Mouse (Mus musculus) megakaryocyte, embryonic 14.5 days (primary cell): ENCODE data around the gene Sh3rf3. TPM values are rescaled to one million over a fixed set of nuclear protein-coding genes. Genes with fewer than 3 reads are reported as not detected.

Experiments used
- H3K27me3 ChIP-seq: replicated peaks from 2 replicates; pipeline ENCODE3; 2012; ENCODE audit warnings: inconsistent platforms
- H3K36me3 ChIP-seq: replicated peaks from 2 replicates; pipeline ENCODE3; 2012; ENCODE audit warnings: low read length, inconsistent platforms, mixed read lengths
- H3K4me1 ChIP-seq: 2 replicates; pipeline ENCODE4 v1.6.1; 2012; ENCODE audit warnings: inconsistent platforms
- H3K4me3 ChIP-seq: replicated peaks from 2 replicates; pipeline ENCODE3; 2012; ENCODE audit warnings: moderate library complexity, mild to moderate bottlenecking, inconsistent platforms
- H3K9me3 ChIP-seq: 2 replicates; pipeline ENCODE4 v1.6.1; 2012; ENCODE audit warnings: inconsistent platforms
- FLI1 ChIP-seq: IDR thresholded peaks from 2 replicates; pipeline ENCODE4 v1.6.1; 2012; ENCODE audit warnings: low read length, inconsistent platforms, mixed read lengths
- GATA1 ChIP-seq: IDR thresholded peaks from 3 replicates; pipeline ENCODE4 v1.6.1; 2012; ENCODE audit warnings: mixed read lengths, low read length, inconsistent platforms, borderline replicate concordance
- polyA plus RNA-seq: library from polyadenylated mRNA; stranded (reverse); fragments of >175 nt; gene quantifications from 2 replicates; pipeline ENCODE4 v1.2.3, GENCODE M21; 2012; ENCODE audit warnings: low replicate concordance; ENCODE audit not compliant: insufficient read depth

The Sh3rf3 gene
- polyA plus RNA-seq, 1 experiment: not detected

DNA sequence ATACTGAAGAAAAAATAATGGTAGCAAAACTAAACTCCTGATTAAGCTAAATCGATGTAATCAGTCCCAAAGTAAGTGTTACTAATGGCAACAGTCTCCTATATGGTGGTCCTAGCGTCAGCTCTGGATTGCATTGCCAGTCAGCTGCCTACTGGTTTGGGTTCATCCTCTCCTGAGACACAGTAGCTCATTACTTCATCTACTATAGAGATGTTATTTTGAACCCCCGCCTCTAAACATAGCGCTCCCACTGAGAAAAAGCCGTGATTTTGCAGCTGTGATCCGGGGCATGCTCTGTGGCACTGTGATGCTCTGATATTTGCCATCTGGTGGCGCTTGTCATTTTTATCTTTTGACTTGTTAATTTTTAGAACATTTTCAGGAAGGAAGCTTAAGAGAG lies 198.3 kb downstream of the Sh3rf3 start:
- H3K9me3 ChIP-seq: no peaks in the 10 kb centered on the region
- H3K36me3 ChIP-seq: no peaks in the 10 kb centered on the region
- TF ChIP-seq FLI1 (no peak), GATA1 (no peak)
- no peaks in the 10 kb centered on the region for H3K27me3 ChIP-seq
- no peak overlapping the region for H3K4me3 ChIP-seq
- no peaks in the 10 kb centered on the region for H3K4me1 ChIP-seq

DNA sequence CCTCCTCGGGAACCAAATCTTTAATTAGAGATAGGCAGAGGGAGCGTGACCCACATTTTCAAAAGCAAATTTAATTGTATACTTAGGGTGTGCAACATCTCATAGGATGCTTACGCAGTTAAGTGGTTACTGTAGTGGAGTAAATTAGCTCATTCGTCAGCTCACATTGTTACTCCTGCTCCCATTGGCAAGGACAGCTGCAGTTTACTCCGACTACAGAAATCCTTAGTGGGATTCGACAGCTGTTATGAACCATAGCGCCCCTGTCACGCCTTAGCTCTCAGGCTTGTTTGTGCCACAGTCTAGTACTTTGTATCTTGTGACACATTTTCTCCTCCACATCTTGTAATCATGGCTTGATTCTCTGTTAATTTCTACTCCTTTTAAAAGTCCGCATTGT lies 200.5 kb downstream of the Sh3rf3 start:
- Histone ChIP-seq H3K9me3 (no peaks in the 10 kb centered on the region), H3K27me3 (no peaks in the 10 kb centered on the region), H3K4me3 (no peak overlapping the region), H3K36me3 (no peaks in the 10 kb centered on the region), H3K4me1 (no peaks in the 10 kb centered on the region)
- TF ChIP-seq GATA1: no peak

DNA sequence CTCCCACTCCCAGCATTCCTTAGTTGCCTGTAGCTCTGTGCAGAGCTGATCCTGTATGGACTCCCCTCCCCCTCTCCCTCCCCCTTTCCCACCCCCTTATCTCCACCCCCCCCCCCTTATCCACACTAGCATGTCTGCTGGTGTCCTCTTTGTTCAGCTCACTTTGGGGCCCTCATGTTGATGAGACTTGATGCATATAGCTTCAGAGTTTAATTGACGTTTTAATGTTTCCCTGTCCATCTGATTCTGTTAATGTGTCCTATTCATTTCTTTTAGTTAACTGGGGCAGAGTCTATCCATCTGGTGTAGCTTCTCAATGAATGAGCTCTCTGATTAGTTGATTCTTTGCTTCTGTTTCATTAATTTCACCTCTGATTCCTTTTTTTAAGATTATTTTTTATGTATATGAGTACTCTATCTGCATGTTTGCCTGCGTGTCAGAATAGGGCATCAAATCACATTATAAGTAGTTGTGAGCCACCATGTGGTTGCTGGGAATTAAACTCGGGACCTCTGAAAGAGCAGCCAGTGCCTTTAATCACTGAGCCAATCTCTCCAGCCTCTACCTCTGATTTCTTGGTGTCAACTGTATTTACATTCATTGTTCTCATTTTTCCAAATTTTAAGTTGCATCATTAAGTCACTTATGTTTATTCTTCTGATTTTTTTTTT lies 206.3 kb downstream of the Sh3rf3 start:
- Histone ChIP-seq H3K4me1 (no peaks in the 10 kb centered on the region), H3K27me3 (no peaks in the 10 kb centered on the region), H3K9me3 (no peaks in the 10 kb centered on the region), H3K4me3 (no peak overlapping the region), H3K36me3 (no peaks in the 10 kb centered on the region)
- TF ChIP-seq GATA1 (no peak), FLI1 (no peak)

DNA sequence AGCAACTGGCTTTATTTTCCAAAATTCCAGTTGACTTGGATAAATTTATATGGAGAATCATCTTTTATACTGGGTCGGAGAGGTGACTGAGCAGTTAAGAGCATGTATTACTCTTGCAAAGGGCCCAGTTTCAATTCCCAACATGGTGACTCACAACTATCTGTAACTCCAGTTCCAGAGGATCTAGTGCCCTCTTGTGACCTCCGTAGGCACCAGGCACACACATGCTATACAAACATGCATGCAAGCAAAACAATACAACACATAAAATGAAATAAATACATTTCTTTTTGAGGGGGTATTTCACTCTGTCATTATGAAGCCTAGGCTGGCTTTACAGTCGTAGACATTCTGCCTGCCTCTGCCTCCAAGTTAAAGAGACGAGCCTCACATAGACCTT lies 237.3 kb downstream of the Sh3rf3 start:
- TF ChIP-seq FLI1: no peak
- TF ChIP-seq GATA1: no peak
- no peak overlapping the region for H3K4me3 ChIP-seq
- peaks cover 15% of the 10 kb centered on the region for H3K27me3 ChIP-seq
- peaks cover 6% of the 10 kb centered on the region; the same call in 1 of the 2 replicates for H3K4me1 ChIP-seq
- peaks cover 29% of the 10 kb centered on the region for H3K9me3 ChIP-seq
- H3K36me3 ChIP-seq: no peaks in the 10 kb centered on the region

DNA sequence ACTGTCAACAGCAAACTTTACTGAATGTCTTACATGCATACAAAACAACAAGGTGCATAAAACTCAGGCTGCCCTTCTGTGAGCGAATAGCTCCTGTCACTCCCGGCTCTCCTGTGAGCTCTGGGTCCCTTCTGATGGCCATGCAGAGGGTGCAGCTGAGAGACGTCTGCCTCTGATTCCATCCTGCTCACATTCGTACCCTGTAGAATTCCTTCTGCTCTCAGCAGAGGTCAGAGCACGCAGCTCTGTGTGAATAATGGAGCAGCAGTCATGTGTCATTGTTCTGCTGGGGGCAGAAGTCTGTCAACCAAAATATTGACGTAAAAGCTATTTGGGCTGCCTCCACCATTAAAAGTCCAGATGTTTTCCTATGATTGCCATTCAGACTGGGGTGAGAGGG lies 243.1 kb downstream of the Sh3rf3 start:
- H3K4me1 ChIP-seq: peaks cover 6% of the 10 kb centered on the region; the same call in 1 of the 2 replicates
- H3K36me3 ChIP-seq: no peaks in the 10 kb centered on the region
- no peaks in the 10 kb centered on the region for H3K9me3 ChIP-seq
- peaks cover 15% of the 10 kb centered on the region for H3K27me3 ChIP-seq
- TF ChIP-seq GATA1: no peak
- no peak for TF ChIP-seq FLI1
- H3K4me3 ChIP-seq: no peak overlapping the region

DNA sequence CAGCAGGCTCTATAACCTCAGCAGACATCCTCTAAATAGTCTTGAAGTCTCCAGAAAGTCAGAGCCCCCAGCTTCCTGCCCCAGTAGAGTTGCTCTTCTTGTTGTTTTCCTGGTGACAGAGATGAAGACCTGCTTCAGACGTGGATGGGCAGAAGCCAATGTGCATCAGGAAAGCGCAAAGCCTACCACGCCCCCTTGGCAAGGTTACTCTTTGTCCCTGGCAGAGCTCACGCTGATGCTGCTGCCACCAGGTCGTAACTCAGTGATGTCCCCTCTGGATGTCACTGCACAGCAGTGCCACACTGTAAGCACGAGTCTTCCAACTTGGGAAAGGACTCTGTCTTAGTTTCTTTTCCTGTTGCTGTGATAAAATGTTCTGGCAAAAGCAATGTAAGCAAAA lies 253.6 kb downstream of the Sh3rf3 start:
- peaks cover 13% of the 10 kb centered on the region for H3K27me3 ChIP-seq
- H3K4me3 ChIP-seq: no peak overlapping the region
- no peaks in the 10 kb centered on the region for H3K36me3 ChIP-seq
- TF ChIP-seq GATA1: no peak
- no peak for TF ChIP-seq FLI1
- H3K9me3 ChIP-seq: no peaks in the 10 kb centered on the region
- H3K4me1 ChIP-seq: no peaks in the 10 kb centered on the region

DNA sequence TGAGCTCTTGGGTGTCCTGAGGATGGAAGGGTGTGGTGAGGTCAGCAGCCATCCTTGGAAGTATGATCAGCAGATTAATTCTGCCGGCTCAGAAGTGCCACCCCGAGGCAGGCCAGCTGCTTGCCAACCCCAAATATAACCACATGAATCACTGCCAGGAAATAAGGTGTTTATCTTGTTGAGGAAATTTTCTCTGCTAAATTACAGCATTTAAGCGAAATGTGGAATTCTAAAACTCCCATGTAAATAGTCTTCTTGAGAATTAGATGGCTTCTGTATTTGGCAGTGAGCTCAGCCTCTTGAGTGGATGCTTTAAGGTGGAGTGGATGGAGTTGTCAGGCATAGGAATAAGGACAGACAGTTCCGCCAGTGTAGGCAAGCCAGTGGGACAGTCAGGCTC lies 259.7 kb downstream of the Sh3rf3 start:
- TF ChIP-seq GATA1 (no peak), FLI1 (no peak)
- no peaks in the 10 kb centered on the region for H3K36me3 ChIP-seq
- H3K4me3 ChIP-seq: no peak overlapping the region
- no peaks in the 10 kb centered on the region for H3K9me3 ChIP-seq
- H3K4me1 ChIP-seq: no peaks in the 10 kb centered on the region
- H3K27me3 ChIP-seq: peaks cover 14% of the 10 kb centered on the region

DNA sequence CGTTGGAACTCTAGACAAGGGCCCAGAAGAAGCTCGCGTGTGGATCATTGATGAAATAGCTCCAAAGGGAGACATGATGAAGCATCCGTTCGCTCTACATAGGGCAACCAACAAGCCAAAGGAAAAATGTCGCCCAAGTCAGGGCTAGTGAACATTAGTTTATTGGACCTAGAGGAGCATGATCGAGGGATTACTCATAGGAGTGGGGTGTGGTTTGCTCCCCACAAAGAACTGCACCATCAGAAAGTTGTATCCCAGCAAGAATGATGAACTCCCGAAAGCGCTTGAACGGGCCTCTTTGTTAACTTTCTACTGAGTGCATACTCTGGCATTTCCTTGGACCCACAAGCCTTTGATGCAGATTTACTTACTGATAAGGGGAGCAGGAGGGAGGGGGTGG lies 263.5 kb downstream of the Sh3rf3 start:
- Histone ChIP-seq H3K36me3 (no peaks in the 10 kb centered on the region), H3K9me3 (no peaks in the 10 kb centered on the region), H3K4me3 (no peak overlapping the region), H3K4me1 (no peaks in the 10 kb centered on the region), H3K27me3 (peaks cover 21% of the 10 kb centered on the region)
- TF ChIP-seq FLI1 (no peak), GATA1 (no peak)

DNA sequence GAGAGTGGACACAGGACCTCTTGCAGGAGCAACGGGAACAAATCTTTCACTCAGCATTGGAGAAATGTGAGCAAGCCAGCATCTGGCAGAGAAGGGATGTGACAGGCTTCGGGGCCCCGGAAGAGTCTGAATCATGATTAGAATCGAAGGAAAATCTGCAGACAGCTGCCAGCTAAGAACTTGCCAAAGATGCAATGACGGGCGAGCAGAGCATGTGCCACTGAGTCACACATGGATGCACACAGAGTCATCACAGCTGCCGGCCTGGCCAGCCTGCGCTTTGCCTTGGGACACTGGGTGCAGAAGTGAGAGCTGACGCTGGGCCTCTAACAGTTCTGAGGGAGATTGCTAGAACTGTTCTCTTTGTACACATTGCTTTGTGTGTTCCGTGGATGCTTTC lies 264.8 kb downstream of the Sh3rf3 start:
- TF ChIP-seq GATA1 (no peak), FLI1 (no peak)
- Histone ChIP-seq H3K27me3 (peaks cover 19% of the 10 kb centered on the region), H3K4me3 (no peak overlapping the region), H3K9me3 (no peaks in the 10 kb centered on the region), H3K36me3 (no peaks in the 10 kb centered on the region), H3K4me1 (no peaks in the 10 kb centered on the region)

DNA sequence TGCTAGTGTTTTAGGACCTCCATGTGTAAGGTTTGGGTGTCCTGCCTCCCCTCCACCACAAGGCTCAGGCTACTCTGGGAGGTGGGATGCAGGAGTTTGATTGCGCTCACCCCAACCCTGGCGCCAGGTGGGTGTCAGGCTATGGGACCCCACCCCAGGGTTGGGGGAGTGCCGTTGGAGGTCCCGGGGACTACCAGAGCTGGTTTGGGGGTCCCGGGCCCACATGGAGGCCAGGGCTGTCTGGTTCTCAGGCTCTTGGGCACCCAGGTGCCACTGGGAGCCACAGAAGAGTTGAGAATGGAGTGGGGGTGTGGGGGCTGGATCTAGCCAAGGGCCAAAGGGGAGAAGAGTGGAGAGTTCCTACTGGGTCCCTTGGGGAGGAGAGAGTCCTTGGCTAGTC lies 272.4 kb downstream of the Sh3rf3 start:
- Histone ChIP-seq H3K4me3 (no peak overlapping the region), H3K4me1 (no peaks in the 10 kb centered on the region), H3K9me3 (no peaks in the 10 kb centered on the region), H3K36me3 (no peaks in the 10 kb centered on the region), H3K27me3 (peaks cover 49% of the 10 kb centered on the region)
- TF ChIP-seq FLI1: no peak
- no peak for TF ChIP-seq GATA1

DNA sequence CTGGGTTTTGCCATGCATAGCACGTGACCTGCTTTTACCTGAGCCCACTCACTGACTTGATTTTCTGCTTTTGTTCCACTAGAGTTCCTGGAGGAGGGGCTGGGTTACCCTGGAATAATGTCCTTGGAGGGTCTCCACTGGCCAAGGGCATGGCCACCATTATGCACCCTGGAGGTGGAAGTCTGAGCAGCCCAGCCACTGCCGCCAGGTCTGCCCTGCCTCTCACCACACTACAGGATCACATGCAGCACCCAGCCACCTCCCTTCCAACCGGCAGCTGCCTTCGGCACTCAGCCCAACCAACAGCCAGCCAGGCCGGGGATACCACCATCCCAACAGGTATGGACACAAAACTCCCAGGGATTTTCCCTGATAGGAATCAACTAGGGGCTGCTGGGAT lies 273.4 kb downstream of the Sh3rf3 start:
- Histone ChIP-seq H3K36me3 (no peaks in the 10 kb centered on the region), H3K9me3 (no peaks in the 10 kb centered on the region), H3K27me3 (peaks cover 56% of the 10 kb centered on the region), H3K4me3 (no peak overlapping the region), H3K4me1 (no peaks in the 10 kb centered on the region)
- no peak for TF ChIP-seq GATA1
- TF ChIP-seq FLI1: no peak
